Mouse (Mus musculus) heart, adult 2 months (tissue): ENCODE data around the gene Wfdc3.

ENCODE experiments used
- CTCF ChIP-seq: fragments of 200-600 bp; IDR thresholded peaks from 2 replicates; pipeline ENCODE4 v1.8.1; 2022; ENCODE audit warnings: antibody characterized with exemption, mild to moderate bottlenecking, moderate library complexity
- EP300 ChIP-seq: fragments of 200-500 bp; IDR thresholded peaks from 2 replicates; pipeline ENCODE4 v1.6.1; 2011; ENCODE audit warnings: low read depth, low read length, control low read depth; ENCODE audit not compliant: insufficient read depth
- POLR2A ChIP-seq: fragments of 200-500 bp; IDR thresholded peaks from 2 replicates; pipeline ENCODE4 v1.6.1; 2011; ENCODE audit warnings: mild to moderate bottlenecking, low read depth, low read length, control low read depth; ENCODE audit not compliant: insufficient read depth

- TF ChIP-seq EP300, result no peak
- TF ChIP-seq CTCF, result no peak
- no peak for TF ChIP-seq POLR2A
Observed at GRCm38 (mm10) chr2:164779481-164780086, 33.9 kb upstream of the Wfdc3 start, which contains the start of gene Tnnc2.
